Mouse (Mus musculus) liver, postnatal 0 days (tissue): ENCODE measurements around the gene Ppme1. TPM values are rescaled to one million over a fixed set of nuclear protein-coding genes. Genes with fewer than 3 reads are reported as not detected.

Source experiments
- ATAC-seq: fragments of 200-750 bp; cut with Nextera tagmentation; 2 replicates; pipeline ENCODE4 v1.8.0; 2017; ENCODE audit warnings: mild to moderate bottlenecking, moderate library complexity
- DNase-seq: peaks from one replicate; pipeline ENCODE4 v3.0.0-alpha.2; 2016
- H3K27ac ChIP-seq: fragments of 300-500 bp; sonication (generic); 2 replicates; pipeline ENCODE4 v1.5.1; 2014; ENCODE audit warnings: antibody characterized with exemption, moderate library complexity, mild to moderate bottlenecking, low read depth
- H3K27me3 ChIP-seq: fragments of 300-500 bp; sonication (generic); 2 replicates; pipeline ENCODE4 v1.6.1; 2014; ENCODE audit warnings: low read length, control low read depth, mixed read lengths; ENCODE audit not compliant: insufficient read depth
- H3K36me3 ChIP-seq: fragments of 300-500 bp; sonication (generic); replicated peaks from 2 replicates; pipeline ENCODE4 v1.6.1; 2014; ENCODE audit warnings: mild to moderate bottlenecking, control low read depth, low read length, moderate library complexity, mixed read lengths; ENCODE audit not compliant: insufficient read depth
- H3K4me1 ChIP-seq: fragments of 300-500 bp; sonication (generic); 2 replicates; pipeline ENCODE4 v1.6.1; 2014; ENCODE audit warnings: antibody characterized with exemption, mild to moderate bottlenecking, control low read depth; ENCODE audit not compliant: insufficient read depth
- H3K4me2 ChIP-seq: fragments of 300-500 bp; sonication (generic); 2 replicates; pipeline ENCODE4 v1.6.1; 2014; ENCODE audit warnings: low read depth, mild to moderate bottlenecking, low read length, moderate library complexity, mixed read lengths
- H3K4me3 ChIP-seq: fragments of 300-500 bp; sonication (generic); 2 replicates; pipeline ENCODE4 v1.5.1; 2014; ENCODE audit warnings: low read depth, low read length
- H3K9ac ChIP-seq: fragments of 300-500 bp; sonication (generic); replicated peaks from 2 replicates; pipeline ENCODE4 v1.6.1; 2014; ENCODE audit warnings: mild to moderate bottlenecking, moderate library complexity
- H3K9me3 ChIP-seq: fragments of 300-500 bp; sonication (generic); 2 replicates; pipeline ENCODE4 v1.6.1; 2016; ENCODE audit warnings: mild to moderate bottlenecking, control low read depth, low read length, mixed read lengths
- CTCF ChIP-seq: sonication (generic); IDR thresholded peaks from 2 replicates; pipeline ENCODE4 v1.5.1; 2016; ENCODE audit warnings: antibody characterized with exemption, low read depth
- EP300 ChIP-seq: IDR thresholded peaks from 2 replicates; pipeline ENCODE4 v1.6.1; 2016; ENCODE audit warnings: antibody characterized with exemption, low read depth, mild to moderate bottlenecking
- WGBS: fragments of 180-500 bp; shearing (Covaris S2); extraction: QIAGEN DNeasy Blood & Tissue Kit; methylation state at CpG from one replicate; pipeline ENCODE4 v1.1.7; 2014; ENCODE audit not compliant: insufficient replicate concordance; 5-methylcytosine and 5-hydroxymethylcytosine counted together
- polyA plus RNA-seq: library from polyadenylated mRNA; unstranded; fragments of >200 nt; fragmentation: Nextera tagmentation; extraction: Ambion mirVana; gene quantifications from 2 replicates; pipeline ENCODE4 v1.2.1, GENCODE M21; 2015

Ppme1 gene
- polyA plus RNA-seq, 1 experiment from 2014 or later: 18.2 TPM

DNA sequence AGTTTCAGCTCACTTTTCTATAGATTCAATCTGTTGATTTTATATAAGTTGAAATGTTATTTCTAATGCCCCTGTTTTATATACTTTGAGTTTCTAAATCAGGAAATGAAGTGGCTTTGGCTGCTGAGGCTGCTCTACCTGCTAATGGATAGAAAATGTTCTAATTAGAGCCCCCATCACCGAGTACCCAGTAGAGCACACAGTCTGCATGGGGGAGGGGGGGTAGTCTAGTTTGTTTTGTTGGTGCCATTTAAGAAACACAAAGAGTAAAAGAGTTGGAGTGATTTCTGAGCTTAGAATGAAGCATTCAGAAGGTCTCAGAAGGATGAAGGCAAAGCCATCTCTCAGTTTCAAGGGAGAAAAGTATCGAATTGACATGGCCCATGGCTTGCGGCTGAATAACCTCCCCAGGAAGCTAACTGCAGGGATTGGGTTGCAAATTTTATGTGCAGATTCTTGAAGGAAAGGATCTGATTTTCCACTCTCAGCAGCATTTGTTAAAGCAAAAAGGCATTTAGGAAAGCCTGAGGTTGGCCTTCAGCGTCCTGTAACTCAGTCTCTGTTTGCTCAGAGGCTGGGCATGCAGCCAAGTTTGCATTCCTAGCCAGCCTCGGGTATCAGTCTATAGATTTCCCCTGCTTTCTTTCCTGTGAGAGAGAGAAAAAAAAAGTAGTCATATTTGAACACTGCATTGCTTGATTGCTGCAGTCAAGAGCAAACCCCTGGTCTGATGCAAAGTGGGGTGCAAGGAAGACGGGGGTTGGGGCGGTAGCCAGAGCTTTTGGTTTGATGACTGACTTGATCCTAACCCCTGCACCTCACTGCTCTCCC lies 84.1 kb downstream of the Ppme1 start:
- H3K4me2 ChIP-seq: peak overlapping the region; percentile 7; the same call in 1 of the 2 replicates
- WGBS: 31% methylated on average over 7 of the region's 7 CpGs
- H3K9me3 ChIP-seq: no peaks in the 10 kb centered on the region
- H3K4me1 ChIP-seq: peaks cover 8% of the 10 kb centered on the region
- H3K9ac ChIP-seq: no peak overlapping the region
- 0 out of 2 replicates have a peak overlapping the region, but pooled peaks have one; percentile 19 for H3K27ac ChIP-seq
- no peak overlapping the region for H3K4me3 ChIP-seq
- DNase-seq: peak; percentile 77
- peaks cover 18% of the 10 kb centered on the region; the same call in 1 of the 2 replicates for H3K27me3 ChIP-seq
- no peaks in the 10 kb centered on the region for H3K36me3 ChIP-seq
- TF ChIP-seq EP300 (no peak), CTCF (no peak)
- ATAC-seq: peak; percentile 53; the same call in 1 of the 2 replicates

GRCm38 (mm10) chr7:100285383-100285782 lies 86.7 kb downstream of the Ppme1 start, which contains the start of gene P4ha3:
P4ha3 (plus strand) TSS chr7:100285520.
- H3K9ac ChIP-seq: no peak within 1 kb of the TSS; the same call in 1 of the 2 replicates
- H3K9me3 ChIP-seq: no peaks in the 10 kb centered on the region
- WGBS: under 1% methylated on average over 50 of the region's 53 CpGs
- DNase-seq (peak; percentile 24), ATAC-seq (no peak)
- peaks cover 8% of the 10 kb centered on the region for H3K4me1 ChIP-seq
- TF ChIP-seq CTCF (no peak), EP300 (no peak)
- peak within 1 kb of the TSS; percentile 32 for H3K4me3 ChIP-seq
- peaks cover 18% of the 10 kb centered on the region; the same call in 1 of the 2 replicates for H3K27me3 ChIP-seq
- H3K27ac ChIP-seq: no peak within 1 kb of the TSS
- peak within 1 kb of the TSS; percentile 67 for H3K4me2 ChIP-seq
- no peaks in the 10 kb centered on the region for H3K36me3 ChIP-seq

- H3K4me1 ChIP-seq: peaks cover 3% of the 10 kb centered on the region; the same call in 1 of the 2 replicates
- DNase-seq (no peak), ATAC-seq (no peak)
- H3K27me3 ChIP-seq: peaks cover 18% of the 10 kb centered on the region; the same call in 1 of the 2 replicates
- no peak overlapping the region for H3K9ac ChIP-seq
- 49% methylated on average over 3 of the region's 3 CpGs for WGBS
- H3K36me3 ChIP-seq: no peaks in the 10 kb centered on the region
- no peak overlapping the region for H3K27ac ChIP-seq
- no peak overlapping the region for H3K4me3 ChIP-seq
- no peak for TF ChIP-seq EP300
- no peak for TF ChIP-seq CTCF
- H3K9me3 ChIP-seq: no peaks in the 10 kb centered on the region
- H3K4me2 ChIP-seq: no peak overlapping the region
Observed at GRCm38 (mm10) chr7:100283298-100283697, 88.8 kb downstream of the Ppme1 start.

DNA sequence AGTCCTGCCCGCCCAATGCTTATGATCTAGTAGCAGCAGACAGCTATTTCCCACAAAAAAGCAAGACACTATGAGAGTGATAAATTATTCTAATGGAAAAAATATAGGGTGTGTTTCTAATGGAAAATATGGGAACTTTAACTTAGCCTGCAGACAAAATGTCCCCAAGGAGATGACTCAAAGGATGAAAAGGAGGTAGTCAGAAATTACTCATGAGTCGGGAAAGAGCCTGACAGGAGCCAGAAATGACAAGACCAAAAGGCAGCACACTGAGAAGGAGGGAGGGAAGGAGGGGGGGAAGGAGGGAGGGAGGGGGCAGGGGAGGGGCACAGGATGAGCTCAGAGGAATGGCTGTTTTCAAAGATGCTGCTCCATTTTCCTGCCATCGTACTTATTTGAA lies 90.5 kb downstream of the Ppme1 start:
- 59% methylated on average over 3 of the region's 3 CpGs for WGBS
- DNase-seq: no peak
- no peaks in the 10 kb centered on the region for H3K9me3 ChIP-seq
- no peak for ATAC-seq
- no peak overlapping the region for H3K4me3 ChIP-seq
- H3K4me1 ChIP-seq: 0 out of 2 replicates have a peak, but pooled peaks cover 3% of the 10 kb centered on the region
- no peaks in the 10 kb centered on the region for H3K36me3 ChIP-seq
- H3K27ac ChIP-seq: no peak overlapping the region
- TF ChIP-seq EP300 (no peak), CTCF (no peak)
- H3K27me3 ChIP-seq: peaks cover 18% of the 10 kb centered on the region; the same call in 1 of the 2 replicates
- no peak overlapping the region for H3K4me2 ChIP-seq
- no peak overlapping the region for H3K9ac ChIP-seq

GRCm38 (mm10) chr7:100279803-100280202 lies 92.3 kb downstream of the Ppme1 start:
- WGBS: 3% methylated on average over 1 of the region's 1 CpGs
- no peak for ATAC-seq
- H3K4me2 ChIP-seq: no peak overlapping the region
- H3K9me3 ChIP-seq: no peaks in the 10 kb centered on the region
- no peak overlapping the region for H3K4me3 ChIP-seq
- TF ChIP-seq EP300 (no peak), CTCF (peak; percentile 90)
- no peaks in the 10 kb centered on the region for H3K4me1 ChIP-seq
- H3K9ac ChIP-seq: no peak overlapping the region
- no peak overlapping the region for H3K27ac ChIP-seq
- H3K36me3 ChIP-seq: no peaks in the 10 kb centered on the region
- peak; percentile 30 for DNase-seq
- peaks cover 11% of the 10 kb centered on the region; the same call in 1 of the 2 replicates for H3K27me3 ChIP-seq

Other genes starting within 250 kb of the Ppme1 start
- gene Lipt2, start 213.0 kb downstream of the Ppme1 start, polyA plus RNA-seq: 6.4 and 7.6 TPM in 2 replicates
- gene Kcne3, start 195.8 kb downstream of the Ppme1 start, polyA plus RNA-seq: 1.4 and 1.6 TPM in 2 replicates
- 0.91 and 0.96 TPM in 2 replicates for gene Pgm2l1, start 144.9 kb downstream of the Ppme1 start, polyA plus RNA-seq
- 0.19 and 0.27 TPM in 2 replicates for gene P4ha3, start 86.8 kb downstream of the Ppme1 start, polyA plus RNA-seq
- gene C2cd3, start 74 bp downstream of the Ppme1 start, polyA plus RNA-seq: 4.8 and 5.1 TPM in 2 replicates
- gene Ucp3, start 100.7 kb upstream of the Ppme1 start, polyA plus RNA-seq: 0.08 and 0.21 TPM in 2 replicates
- 530 and 545 TPM in 2 replicates for gene Ucp2, start 121.0 kb upstream of the Ppme1 start, polyA plus RNA-seq
- gene Dnajb13, start 142.7 kb upstream of the Ppme1 start, polyA plus RNA-seq: 1.0 and 1.8 TPM in 2 replicates
- gene Coa4, start 164.8 kb upstream of the Ppme1 start, polyA plus RNA-seq: 11.9 and 12.4 TPM in 2 replicates
- gene Rab6a, start 235.1 kb upstream of the Ppme1 start, polyA plus RNA-seq: 44.8 and 51.0 TPM in 2 replicates
- gene Mrpl48, start 236.0 kb upstream of the Ppme1 start, polyA plus RNA-seq: 52.5 and 54.5 TPM in 2 replicates